Mouse (Mus musculus): ENCODE measurements around the gene Gpr153. TPM values are rescaled to one million over a fixed set of nuclear protein-coding genes. Genes with fewer than 3 reads are reported as not detected.

Gene Gpr153
- polyA plus RNA-seq, 1 experiment: 6.9 TPM

GRCm38 (mm10) chr4:152272449-152273049, 1.5 kb upstream of the Gpr153 start:
- Histone ChIP-seq H3K36me3 (ENCODE audit: control insufficient read depth, insufficient read depth, low read length) (no peaks in the 10 kb centered on the region), H3K4me3 (ENCODE audit: insufficient read depth, low read depth, low read length) (no peak overlapping the region), H3K27ac (ENCODE audit: insufficient read depth, low read depth, low read length) (no peak overlapping the region), H3K27me3 (replicated peaks; ENCODE audit: control insufficient read depth, insufficient read depth, low read length) (no peaks in the 10 kb centered on the region; the same call in 1 of the 2 replicates), H3K4me1 (ENCODE audit: control insufficient read depth, insufficient read depth, low read length) (no peaks in the 10 kb centered on the region)
- TF ChIP-seq CTCF (conservative IDR thresholded peaks at IDR 0.05; ENCODE audit: insufficient read depth, insufficient read length, low read depth, low read length) (0 out of 2 replicates have a peak, but pooled peaks have one; percentile 16), POLR2A (IDR thresholded peaks at IDR 0.05; ENCODE audit: low read depth, low read length) (no peak)
- peak; percentile 57 for DNase-seq
- WGBS: 42% methylated on average over 9 of the region's 9 CpGs

- no peak for TF ChIP-seq POLR2A (IDR thresholded peaks at IDR 0.05; ENCODE audit: low read depth, low read length)
- no peak for TF ChIP-seq CTCF (conservative IDR thresholded peaks at IDR 0.05; ENCODE audit: insufficient read depth, insufficient read length, low read depth, low read length)
- Histone ChIP-seq H3K27ac (ENCODE audit: insufficient read depth, low read depth, low read length) (no peak overlapping the region), H3K27me3 (replicated peaks; ENCODE audit: control insufficient read depth, insufficient read depth, low read length) (no peaks in the 10 kb centered on the region; the same call in 1 of the 2 replicates), H3K4me1 (ENCODE audit: control insufficient read depth, insufficient read depth, low read length) (no peaks in the 10 kb centered on the region), H3K4me3 (ENCODE audit: insufficient read depth, low read depth, low read length) (no peak overlapping the region), H3K36me3 (ENCODE audit: control insufficient read depth, insufficient read depth, low read length) (no peaks in the 10 kb centered on the region)
- DNase-seq: no peak
- WGBS: 57% methylated on average over 3 of the region's 3 CpGs
Measured at GRCm38 (mm10) chr4:152273191-152273590, 841 bp upstream of the Gpr153 start.

- TF ChIP-seq POLR2A (IDR thresholded peaks at IDR 0.05; ENCODE audit: low read depth, low read length) (no peak), CTCF (conservative IDR thresholded peaks at IDR 0.05; ENCODE audit: insufficient read depth, insufficient read length, low read depth, low read length) (no peak)
- peak overlapping the region; percentile 39 for H3K4me3 ChIP-seq (ENCODE audit: insufficient read depth, low read depth, low read length)
- no peak overlapping the region for H3K27ac ChIP-seq (ENCODE audit: insufficient read depth, low read depth, low read length)
- no peaks in the 10 kb centered on the region for H3K36me3 ChIP-seq (ENCODE audit: control insufficient read depth, insufficient read depth, low read length)
- no peak for DNase-seq
- WGBS: 17% methylated on average over 20 of the region's 20 CpGs
- H3K27me3 ChIP-seq (replicated peaks; ENCODE audit: control insufficient read depth, insufficient read depth, low read length): no peaks in the 10 kb centered on the region; the same call in 1 of the 2 replicates
- H3K4me1 ChIP-seq (ENCODE audit: control insufficient read depth, insufficient read depth, low read length): no peaks in the 10 kb centered on the region
Measured at GRCm38 (mm10) chr4:152274681-152275131, 674 bp downstream of the Gpr153 start.

- no peak for DNase-seq
- no peaks in the 10 kb centered on the region for H3K4me1 ChIP-seq (ENCODE audit: control insufficient read depth, insufficient read depth, low read length)
- peak; percentile 58 for TF ChIP-seq CTCF (conservative IDR thresholded peaks at IDR 0.05; ENCODE audit: insufficient read depth, insufficient read length, low read depth, low read length)
- TF ChIP-seq POLR2A (IDR thresholded peaks at IDR 0.05; ENCODE audit: low read depth, low read length): no peak
- 60% methylated on average over 10 of the region's 10 CpGs for WGBS
- no peaks in the 10 kb centered on the region for H3K36me3 ChIP-seq (ENCODE audit: control insufficient read depth, insufficient read depth, low read length)
- no peak overlapping the region for H3K4me3 ChIP-seq (ENCODE audit: insufficient read depth, low read depth, low read length)
- no peak overlapping the region for H3K27ac ChIP-seq (ENCODE audit: insufficient read depth, low read depth, low read length)
- no peaks in the 10 kb centered on the region; the same call in 1 of the 2 replicates for H3K27me3 ChIP-seq (replicated peaks; ENCODE audit: control insufficient read depth, insufficient read depth, low read length)
Measured at GRCm38 (mm10) chr4:152276389-152277347, 2.6 kb downstream of the Gpr153 start.

GRCm38 (mm10) chr4:152277916-152278315, 3.9 kb downstream of the Gpr153 start:
- Histone ChIP-seq H3K4me1 (ENCODE audit: control insufficient read depth, insufficient read depth, low read length) (no peaks in the 10 kb centered on the region), H3K27me3 (replicated peaks; ENCODE audit: control insufficient read depth, insufficient read depth, low read length) (no peaks in the 10 kb centered on the region; the same call in 1 of the 2 replicates), H3K4me3 (ENCODE audit: insufficient read depth, low read depth, low read length) (no peak overlapping the region), H3K36me3 (ENCODE audit: control insufficient read depth, insufficient read depth, low read length) (no peaks in the 10 kb centered on the region), H3K27ac (ENCODE audit: insufficient read depth, low read depth, low read length) (no peak overlapping the region)
- WGBS: 71% methylated on average over 2 of the region's 2 CpGs
- DNase-seq: no peak
- no peak for TF ChIP-seq POLR2A (IDR thresholded peaks at IDR 0.05; ENCODE audit: low read depth, low read length)
- TF ChIP-seq CTCF (conservative IDR thresholded peaks at IDR 0.05; ENCODE audit: insufficient read depth, insufficient read length, low read depth, low read length): no peak

GRCm38 (mm10) chr4:152278986-152279385, 5.0 kb downstream of the Gpr153 start:
- H3K27ac ChIP-seq (ENCODE audit: insufficient read depth, low read depth, low read length): no peak overlapping the region
- H3K27me3 ChIP-seq (replicated peaks; ENCODE audit: control insufficient read depth, insufficient read depth, low read length): no peaks in the 10 kb centered on the region; the same call in 1 of the 2 replicates
- no peak for DNase-seq
- WGBS: 86% methylated on average over 23 of the region's 23 CpGs
- no peaks in the 10 kb centered on the region for H3K36me3 ChIP-seq (ENCODE audit: control insufficient read depth, insufficient read depth, low read length)
- no peaks in the 10 kb centered on the region for H3K4me1 ChIP-seq (ENCODE audit: control insufficient read depth, insufficient read depth, low read length)
- no peak overlapping the region for H3K4me3 ChIP-seq (ENCODE audit: insufficient read depth, low read depth, low read length)
- TF ChIP-seq POLR2A (IDR thresholded peaks at IDR 0.05; ENCODE audit: low read depth, low read length) (no peak), CTCF (conservative IDR thresholded peaks at IDR 0.05; ENCODE audit: insufficient read depth, insufficient read length, low read depth, low read length) (no peak)

GRCm38 (mm10) chr4:152281601-152282000, 7.6 kb downstream of the Gpr153 start:
- Histone ChIP-seq H3K27me3 (replicated peaks; ENCODE audit: control insufficient read depth, insufficient read depth, low read length) (no peaks in the 10 kb centered on the region), H3K36me3 (ENCODE audit: control insufficient read depth, insufficient read depth, low read length) (no peaks in the 10 kb centered on the region), H3K4me3 (ENCODE audit: insufficient read depth, low read depth, low read length) (no peak overlapping the region), H3K4me1 (ENCODE audit: control insufficient read depth, insufficient read depth, low read length) (no peaks in the 10 kb centered on the region), H3K27ac (ENCODE audit: insufficient read depth, low read depth, low read length) (no peak overlapping the region)
- DNase-seq: no peak
- TF ChIP-seq POLR2A (IDR thresholded peaks at IDR 0.05; ENCODE audit: low read depth, low read length) (no peak), CTCF (conservative IDR thresholded peaks at IDR 0.05; ENCODE audit: insufficient read depth, insufficient read length, low read depth, low read length) (no peak)
- WGBS: 49% methylated on average over 15 of the region's 15 CpGs
